Mouse (Mus musculus): ENCODE results near the gene Snx32.
"Not testable (repeated sequence)": the region's sequence is repeated elsewhere in the genome, so short reads cannot be mapped to it uniquely, and the experiment has no call there.

The Snx32 gene

GRCm38 (mm10) chr19:5512091-5513004 is 2.0 kb upstream of the Snx32 start:
- no peak for DNase-seq (ENCODE audit: low spot score in 2 of 2)

DNA sequence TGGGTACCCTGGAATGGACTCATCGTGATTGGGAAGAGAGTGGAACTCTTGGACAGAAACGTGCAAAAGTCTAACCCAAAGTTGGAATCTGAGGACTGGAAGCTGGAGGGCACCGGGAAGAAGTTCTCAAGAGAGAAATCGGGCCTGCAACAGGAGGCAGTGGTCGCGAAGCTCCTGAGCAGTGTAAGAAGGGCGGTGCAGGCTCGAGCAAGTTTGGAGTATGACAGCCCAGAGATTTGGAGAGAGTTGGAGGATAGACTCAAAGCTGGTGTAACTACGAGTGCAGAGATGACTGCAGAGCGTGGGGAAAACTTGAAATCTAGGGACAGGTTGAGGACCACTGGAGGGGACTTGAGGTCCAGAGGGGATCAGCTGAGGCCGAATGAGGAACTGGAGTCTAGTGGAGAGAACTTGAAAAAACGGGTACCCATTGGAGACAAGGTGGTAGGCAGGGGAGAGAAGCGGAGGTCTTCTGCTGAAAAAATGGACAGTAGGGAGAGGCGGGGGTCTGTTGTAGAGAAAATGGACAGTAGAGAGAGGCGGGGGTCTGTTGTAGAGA is 815 bp upstream of the Snx32 start:
- no peak for DNase-seq (ENCODE audit: low spot score in 2 of 2)

GRCm38 (mm10) chr19:5503687-5504086 is 6.7 kb downstream of the Snx32 start, which contains the start of gene 1700020D05Rik:
Gene 1700020D05Rik, minus strand, starts transcription at chr19:5503787.
- DNase-seq (ENCODE audit: low spot score in 2 of 2): no peak

GRCm38 (mm10) chr19:5500330-5500875 is 9.9 kb downstream of the Snx32 start:
- no peak for DNase-seq (ENCODE audit: low spot score in 2 of 2)

DNA sequence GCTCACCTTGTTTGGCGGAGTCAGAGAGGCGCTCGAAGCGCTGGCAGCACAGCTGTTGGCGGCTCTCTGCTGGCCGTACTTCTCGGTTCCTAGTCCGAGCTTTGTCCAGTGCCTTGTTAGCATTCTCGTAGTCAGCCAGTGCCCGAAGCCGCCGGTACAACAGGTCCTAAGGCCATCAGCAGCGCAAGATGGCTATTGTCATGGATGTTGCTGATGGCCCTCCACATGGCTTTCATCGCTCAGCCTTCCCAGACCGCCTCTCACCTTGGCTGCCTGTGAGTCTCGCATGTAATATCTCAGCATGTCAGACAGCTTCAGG is 14.3 kb downstream of the Snx32 start:
- no peak for DNase-seq (ENCODE audit: low spot score in 2 of 2)

- DNase-seq (ENCODE audit: low spot score in 2 of 2): no peak
Observed at GRCm38 (mm10) chr19:5495353-5496051, 14.8 kb downstream of the Snx32 start.

- no peak for DNase-seq (ENCODE audit: low spot score in 2 of 2)
Observed at GRCm38 (mm10) chr19:5494314-5494713, 16.0 kb downstream of the Snx32 start.

GRCm38 (mm10) chr19:5493301-5493721 is 17.0 kb downstream of the Snx32 start:
- DNase-seq (ENCODE audit: low spot score in 2 of 2): not testable (repeated sequence)

DNA sequence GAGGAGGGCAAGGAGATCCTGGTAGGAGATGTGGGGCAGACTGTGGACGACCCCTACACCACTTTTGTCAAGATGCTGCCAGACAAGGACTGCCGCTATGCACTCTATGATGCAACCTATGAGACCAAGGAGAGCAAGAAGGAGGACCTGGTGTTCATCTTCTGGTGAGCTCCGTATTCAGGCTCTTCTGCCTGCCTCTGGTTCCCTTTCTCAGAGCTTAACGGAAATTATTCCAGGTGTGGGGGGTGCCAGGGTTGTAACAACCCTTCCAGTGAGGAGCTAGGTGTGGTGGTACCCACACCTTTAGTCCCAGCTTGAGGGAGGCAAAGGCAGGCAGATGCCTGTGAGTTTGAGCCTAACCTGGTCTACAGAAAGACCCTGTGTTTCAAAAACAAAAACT is 17.7 kb downstream of the Snx32 start:
- DNase-seq (ENCODE audit: low spot score in 2 of 2): no peak

- DNase-seq (ENCODE audit: low spot score in 2 of 2): peak; percentile 68 to 79
Observed at GRCm38 (mm10) chr19:5490898-5491708, 19.2 kb downstream of the Snx32 start.

GRCm38 (mm10) chr19:5490313-5490897 is 19.9 kb downstream of the Snx32 start, which contains the start of gene Cfl1:
Gene Cfl1, plus strand, starts transcription at chr19:5490455.
- peak; percentile 86 to 90 for DNase-seq (ENCODE audit: low spot score in 2 of 2)

- peak in 1 of 2 experiments; percentile 7 for DNase-seq (ENCODE audit: low spot score in 2 of 2)
Observed at GRCm38 (mm10) chr19:5489721-5490120, 20.6 kb downstream of the Snx32 start.

- peak; percentile 95 to 96 for DNase-seq (ENCODE audit: low spot score in 2 of 2)
Observed at GRCm38 (mm10) chr19:5488878-5489571, 21.3 kb downstream of the Snx32 start.

DNA sequence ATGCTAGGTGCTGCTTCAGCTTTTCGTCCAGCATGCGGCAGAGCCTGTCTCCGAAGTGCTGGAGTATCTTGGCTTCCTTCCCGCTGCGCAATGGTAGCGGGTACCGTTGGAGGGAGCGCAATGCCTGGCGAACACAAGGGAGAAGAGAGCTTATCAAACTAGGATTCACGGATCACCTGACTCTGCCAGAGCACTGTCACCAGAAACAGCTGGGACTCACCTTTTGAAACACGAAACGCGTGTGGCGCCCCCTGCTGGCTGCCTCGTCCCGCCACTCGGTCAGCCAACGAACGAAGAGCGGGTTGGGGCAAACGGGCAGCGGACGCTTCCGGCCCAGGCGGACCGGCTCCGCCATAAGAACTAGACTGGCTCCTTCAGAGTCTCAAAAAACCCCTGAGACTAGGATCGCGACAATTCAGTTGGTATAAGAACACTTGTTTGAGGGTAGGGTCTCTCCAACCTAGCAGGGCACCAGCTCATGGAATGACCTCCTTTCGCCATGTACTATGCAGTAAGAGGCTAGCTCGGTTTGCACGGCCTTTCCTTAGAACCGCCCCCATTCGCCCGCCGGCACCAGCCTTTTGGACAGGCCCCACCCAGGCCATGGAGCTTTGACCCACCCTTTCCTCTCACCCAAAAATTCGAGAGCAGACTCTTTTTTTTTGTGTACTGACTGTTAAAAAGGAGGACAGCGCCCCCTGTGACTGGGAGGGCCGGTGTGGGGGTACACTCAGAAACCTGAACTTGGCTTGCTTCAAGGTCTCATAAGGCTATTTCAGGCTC is 22.4 kb downstream of the Snx32 start, which contains the start of gene Mus81:
TSS of gene Mus81 (minus strand) at position 635 of the 783 bp plus-strand sequence.
- peak; percentile 92 to 96 for DNase-seq (ENCODE audit: low spot score in 2 of 2)

DNA sequence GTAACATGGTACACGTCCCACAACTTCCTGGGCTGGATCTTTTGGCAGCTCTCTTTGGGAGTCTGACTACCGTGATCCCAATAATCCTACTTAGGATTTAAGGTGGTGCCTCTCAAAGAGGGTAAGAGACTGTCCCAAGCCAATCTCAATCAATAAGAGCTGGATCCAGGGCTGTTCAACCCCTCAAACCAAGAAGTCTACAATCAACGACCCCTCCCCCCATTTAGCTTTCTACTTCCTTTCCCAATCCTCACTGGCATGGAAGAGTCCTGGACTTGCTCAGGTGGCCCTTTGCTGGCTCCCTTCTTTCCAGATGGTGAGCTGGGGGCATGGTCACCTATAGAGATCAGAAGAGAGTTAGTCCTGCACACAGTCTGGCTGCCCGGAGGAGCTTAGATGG is 23.6 kb downstream of the Snx32 start:
- DNase-seq (ENCODE audit: low spot score in 2 of 2): no peak

DNA sequence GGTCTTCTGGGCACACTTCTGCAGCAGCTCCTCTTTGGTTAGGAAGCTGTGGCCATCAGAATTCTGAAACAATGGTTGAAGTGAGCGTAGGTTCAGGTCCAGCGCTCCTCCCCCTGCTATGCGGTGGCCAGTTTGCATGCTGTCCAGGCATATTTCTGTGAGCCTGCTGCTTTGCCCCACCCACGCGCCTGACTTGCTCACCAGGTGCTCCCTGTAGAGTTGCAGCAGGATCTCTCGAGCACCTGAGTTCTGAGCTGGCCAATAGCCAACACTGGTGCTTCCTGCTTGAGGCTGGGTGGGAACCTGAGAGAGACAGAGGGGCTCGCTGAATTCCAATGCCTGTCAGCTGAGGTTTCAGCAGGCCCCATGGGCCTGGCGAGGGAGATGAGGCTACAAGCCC is 24.1 kb downstream of the Snx32 start:
- DNase-seq (ENCODE audit: low spot score in 2 of 2): no peak

- no peak for DNase-seq (ENCODE audit: low spot score in 2 of 2)
Observed at GRCm38 (mm10) chr19:5485821-5486220, 24.5 kb downstream of the Snx32 start.

GRCm38 (mm10) chr19:5485371-5485770 is 25.0 kb downstream of the Snx32 start:
- DNase-seq (ENCODE audit: low spot score in 2 of 2): no peak

DNA sequence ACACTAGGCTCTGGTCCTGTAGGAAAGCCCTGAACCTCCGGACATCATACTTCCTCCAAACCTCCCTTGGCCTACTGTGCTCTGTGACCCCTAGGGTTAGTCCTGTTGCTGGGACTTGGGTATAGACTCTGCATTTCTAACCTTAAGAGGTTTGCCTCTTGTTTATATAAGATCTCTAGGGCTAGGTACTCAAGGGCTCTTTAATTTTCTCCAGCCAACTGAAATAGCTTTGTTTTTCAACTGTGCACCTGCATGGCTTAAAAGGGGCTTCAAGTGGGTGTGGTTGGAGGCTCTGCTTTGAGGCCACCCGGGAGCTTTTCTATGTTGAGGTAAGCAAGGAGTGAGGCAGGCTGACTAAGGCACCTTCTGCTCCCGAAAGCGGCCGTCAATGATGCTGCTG is 25.8 kb downstream of the Snx32 start:
- DNase-seq (ENCODE audit: low spot score in 2 of 2): no peak
